Mouse (Mus musculus) yolk sac, embryonic 10.5 days (tissue): ENCODE data around the gene Asxl1.
"Not testable (repeated sequence)": the region's sequence is repeated elsewhere in the genome, so short reads cannot be mapped to it uniquely, and the experiment has no call there.

Source experiments
- DNase-seq: peaks from one replicate; pipeline ENCODE4 v3.0.0-alpha.2; 2017; ENCODE audit warnings: low spot score

The Asxl1 gene

DNA sequence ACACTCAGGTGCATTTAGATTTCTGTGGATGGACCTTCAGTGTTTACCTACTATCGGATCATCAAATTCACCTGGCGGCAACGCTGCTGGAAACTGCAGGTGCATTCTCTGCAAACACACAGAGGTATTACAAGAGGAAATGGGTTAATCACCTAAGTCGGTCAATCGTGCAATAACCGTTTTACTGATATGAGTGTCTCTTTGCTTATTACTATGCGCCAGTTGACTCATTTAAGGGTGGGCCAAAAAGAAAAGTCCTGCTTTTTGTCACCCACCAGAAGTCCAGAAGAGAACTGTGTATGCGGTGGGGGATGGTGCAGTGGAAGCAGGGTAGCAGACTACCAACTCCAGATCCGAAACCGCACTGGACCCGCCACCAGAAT, 567 bp upstream of the Asxl1 start:
- no peak for DNase-seq

GRCm38 (mm10) chr2:153346221-153347182, 873 bp downstream of the Asxl1 start:
- peak; percentile 91 for DNase-seq

- DNase-seq = peak; percentile 45
These were observed 1.7 kb downstream of the Asxl1 start for GRCm38 (mm10) chr2:153347183-153347781.

DNA sequence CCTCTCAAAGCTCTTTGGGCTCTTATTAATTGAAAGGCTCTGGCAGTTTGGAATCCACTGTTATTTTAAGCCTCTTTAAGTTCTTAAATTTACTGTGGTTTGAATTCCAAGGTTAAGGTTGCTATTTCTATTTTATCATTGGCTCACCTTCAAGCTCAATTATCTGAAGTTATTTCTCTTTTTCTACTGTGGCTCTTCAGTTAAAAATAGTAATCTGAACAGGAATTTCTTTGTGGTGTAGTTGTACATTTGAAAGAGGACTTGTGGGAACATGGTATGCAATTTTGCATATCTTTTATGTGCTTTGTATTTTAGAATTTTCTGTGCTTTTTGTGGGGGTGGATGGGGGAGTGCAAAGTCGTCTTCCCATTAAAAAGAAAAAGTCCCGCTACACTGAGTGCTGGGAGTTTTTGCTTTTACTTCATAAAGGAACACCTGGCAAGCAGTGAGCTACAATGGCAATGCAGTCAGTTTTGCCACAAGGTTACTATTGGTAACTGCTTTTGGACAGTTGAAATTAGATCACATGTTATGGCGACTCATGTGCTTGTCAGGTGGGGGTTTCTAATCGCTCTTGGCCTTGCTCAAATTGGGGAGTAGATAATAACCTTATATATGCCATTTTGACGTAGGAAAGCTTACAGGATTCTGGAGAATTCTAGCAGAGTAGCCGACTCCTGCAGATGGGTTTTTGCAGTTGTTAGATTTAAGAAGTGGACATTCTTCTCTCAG, 2.6 kb downstream of the Asxl1 start:
- DNase-seq = no peak

GRCm38 (mm10) chr2:153350552-153351181, 5.0 kb downstream of the Asxl1 start:
- peak; percentile 73 for DNase-seq

- DNase-seq = no peak
These were observed 9.0 kb downstream of the Asxl1 start for GRCm38 (mm10) chr2:153354648-153355047.

- DNase-seq = no peak
These were observed 11.2 kb downstream of the Asxl1 start for GRCm38 (mm10) chr2:153356784-153357183.

- no peak for DNase-seq
These were observed 15.6 kb downstream of the Asxl1 start for GRCm38 (mm10) chr2:153361101-153361710.

DNA sequence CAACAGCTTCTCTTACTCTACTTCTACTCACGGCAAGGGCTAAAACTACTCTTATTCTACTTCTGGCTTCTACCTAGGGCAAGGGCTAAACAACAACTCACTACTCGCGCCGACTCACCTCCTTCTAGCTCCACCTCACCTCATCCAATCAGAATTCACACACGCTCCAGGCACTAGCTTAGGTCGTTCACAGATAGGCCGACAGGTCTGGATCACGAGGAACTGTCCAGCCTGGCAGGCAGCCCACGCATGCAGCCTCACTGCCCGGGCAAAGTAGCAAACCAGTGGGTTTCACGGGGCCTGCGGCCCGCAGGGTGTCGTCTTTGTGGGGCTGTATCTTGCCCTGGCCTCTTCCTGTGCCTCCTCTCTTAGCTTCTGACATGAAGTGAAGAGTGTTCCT, 18.9 kb downstream of the Asxl1 start:
- not testable (repeated sequence) for DNase-seq

GRCm38 (mm10) chr2:153370871-153371270, 25.2 kb downstream of the Asxl1 start:
- no peak for DNase-seq

DNA sequence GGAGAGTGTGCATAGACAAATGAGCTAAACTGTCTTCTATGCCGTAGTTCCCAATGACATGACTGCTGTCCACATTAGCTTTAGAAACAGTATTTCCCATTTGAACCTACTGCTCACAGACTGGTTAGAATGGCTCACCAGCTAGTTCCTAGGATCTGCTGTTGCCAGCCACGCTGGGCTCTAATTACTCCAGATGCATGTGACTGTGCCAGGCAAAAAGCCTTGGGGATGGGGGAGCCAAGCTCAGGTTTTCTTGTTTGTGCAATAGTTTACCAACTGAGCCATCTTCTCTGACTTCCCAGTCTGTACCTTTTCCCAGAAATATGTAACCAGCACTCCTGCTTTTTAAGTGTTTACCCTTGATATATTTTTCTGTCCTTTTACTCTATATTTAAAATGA, 29.8 kb downstream of the Asxl1 start:
- no peak for DNase-seq

- no peak for DNase-seq
These were observed 34.9 kb downstream of the Asxl1 start for GRCm38 (mm10) chr2:153380479-153380878.

DNA sequence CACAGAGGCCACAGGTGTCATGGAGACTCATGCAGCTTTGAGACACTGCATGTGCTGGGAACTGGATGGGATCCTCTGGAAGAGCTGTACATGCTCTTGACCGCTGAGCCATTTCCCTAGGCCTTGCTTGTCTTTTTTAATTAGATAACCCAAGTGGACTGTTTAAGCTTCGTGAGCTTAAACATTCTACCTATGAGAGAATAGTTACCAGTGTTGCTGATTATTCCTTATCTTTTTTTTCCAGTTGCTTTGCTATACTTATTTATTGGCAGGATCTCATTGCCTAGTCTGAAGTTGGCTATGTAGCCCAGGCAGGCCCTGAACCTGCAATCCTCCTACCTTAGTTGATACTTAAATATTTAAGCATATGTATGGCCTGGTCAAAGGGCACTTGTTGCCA, 44.2 kb downstream of the Asxl1 start:
- no peak for DNase-seq

DNA sequence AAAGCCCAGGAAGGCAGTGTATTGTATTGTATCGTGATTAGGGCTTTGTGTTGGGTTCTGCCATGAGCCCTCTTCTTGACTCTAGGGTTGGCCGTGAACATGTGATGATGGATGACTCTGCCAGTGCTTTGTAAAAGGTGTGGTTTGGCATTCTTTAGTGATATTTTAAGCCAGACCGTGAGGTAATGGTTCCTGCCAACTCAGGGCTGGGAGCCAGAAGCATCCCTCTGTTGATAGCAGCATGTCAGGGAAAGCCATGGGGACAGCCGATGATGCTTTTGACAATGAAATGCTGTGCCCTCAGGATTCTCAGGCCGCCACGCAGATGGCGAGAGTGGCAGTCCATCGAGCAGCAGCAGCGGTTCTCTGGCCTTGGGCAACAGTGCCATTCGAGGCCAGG, 47.4 kb downstream of the Asxl1 start:
- DNase-seq = no peak

DNA sequence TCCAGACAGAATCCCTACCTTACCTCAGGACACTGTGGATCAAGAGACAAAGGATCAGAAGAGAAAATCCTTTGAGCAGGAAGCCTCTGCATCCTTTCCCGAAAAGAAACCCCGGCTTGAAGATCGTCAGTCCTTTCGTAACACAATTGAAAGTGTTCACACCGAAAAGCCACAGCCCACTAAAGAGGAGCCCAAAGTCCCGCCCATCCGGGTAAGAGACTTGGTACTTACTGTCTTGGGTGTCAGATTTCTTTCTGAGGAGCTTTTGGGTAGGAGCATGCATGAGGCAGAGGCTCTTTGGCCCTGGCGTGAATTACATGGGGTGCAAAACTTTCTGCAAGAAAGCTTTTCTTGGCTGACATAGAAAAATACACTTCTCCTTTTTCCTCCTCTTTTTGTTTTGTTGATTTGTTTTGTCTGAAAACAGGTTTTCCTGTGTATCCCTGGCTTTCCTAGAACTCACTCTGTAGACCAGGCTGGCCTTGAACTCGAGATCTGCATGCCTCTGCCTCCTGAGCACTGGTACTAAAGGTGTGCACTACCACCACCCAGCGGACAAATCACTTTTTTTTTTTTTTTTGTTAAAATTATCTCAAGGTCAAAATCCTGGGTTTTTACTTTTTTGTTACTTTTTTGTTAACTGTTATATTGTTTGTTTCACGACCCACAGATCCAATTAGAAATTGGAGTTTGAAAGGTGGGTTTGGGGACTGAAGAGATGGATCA, 52.3 kb downstream of the Asxl1 start:
- DNase-seq = no peak

DNA sequence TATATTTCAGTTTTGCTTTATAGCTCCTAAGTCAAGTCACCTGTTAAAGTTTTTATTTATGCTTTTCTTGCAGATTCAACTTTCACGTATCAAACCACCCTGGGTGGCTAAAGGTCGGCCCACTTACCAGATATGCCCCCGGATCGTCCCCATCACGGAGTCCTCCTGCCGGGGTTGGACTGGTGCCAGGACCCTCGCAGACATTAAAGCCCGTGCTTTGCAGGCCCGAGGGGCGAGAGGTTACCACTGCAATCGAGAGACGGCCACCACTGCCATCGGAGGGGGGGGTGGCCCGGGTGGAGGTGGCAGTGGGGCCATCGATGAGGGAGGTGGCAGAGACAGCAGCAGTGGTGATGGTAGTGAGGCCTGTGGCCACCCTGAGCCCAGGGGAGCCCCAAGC, 53.5 kb downstream of the Asxl1 start:
- no peak for DNase-seq

DNA sequence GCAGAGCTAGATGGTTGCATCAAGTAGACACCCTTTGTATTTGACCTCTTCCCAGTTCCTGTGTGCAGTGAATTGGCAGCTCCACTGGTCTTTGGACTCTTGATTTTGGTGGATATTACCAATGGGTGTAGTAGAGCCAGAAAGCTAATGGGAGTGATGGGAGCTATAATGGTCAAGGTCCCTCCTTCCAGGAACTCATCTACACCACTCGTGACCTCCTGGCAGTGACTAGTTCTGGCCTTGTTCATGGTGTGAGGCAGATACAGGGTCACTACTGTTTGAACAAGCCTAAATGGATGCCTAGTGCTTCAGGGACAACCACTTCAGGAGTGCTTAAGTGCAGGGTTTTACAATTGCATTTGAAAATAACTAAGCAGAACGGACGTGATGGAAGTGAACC, 58.4 kb downstream of the Asxl1 start:
- DNase-seq = no peak

GRCm38 (mm10) chr2:153404882-153405281, 59.3 kb downstream of the Asxl1 start:
- DNase-seq = no peak

DNA sequence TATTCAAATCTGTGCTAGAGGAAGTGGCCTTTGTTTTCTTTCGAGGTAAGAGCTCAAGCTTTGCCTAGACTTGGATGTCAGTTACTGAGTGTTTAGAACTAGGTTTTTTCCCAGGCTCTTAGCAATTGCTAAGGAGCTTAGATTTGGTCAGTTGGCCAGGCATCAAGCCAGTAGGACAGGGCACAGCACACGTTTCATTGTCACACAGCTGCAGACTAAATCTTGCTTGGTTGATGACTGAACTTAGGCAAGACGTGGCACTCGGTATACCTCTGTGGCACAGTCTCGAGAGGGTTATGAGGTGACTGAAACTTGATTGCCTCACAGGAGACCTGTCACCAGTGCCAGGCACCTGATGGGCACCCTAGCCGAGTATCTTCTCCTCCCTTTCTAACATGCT, 61.3 kb downstream of the Asxl1 start:
- DNase-seq = no peak

DNA sequence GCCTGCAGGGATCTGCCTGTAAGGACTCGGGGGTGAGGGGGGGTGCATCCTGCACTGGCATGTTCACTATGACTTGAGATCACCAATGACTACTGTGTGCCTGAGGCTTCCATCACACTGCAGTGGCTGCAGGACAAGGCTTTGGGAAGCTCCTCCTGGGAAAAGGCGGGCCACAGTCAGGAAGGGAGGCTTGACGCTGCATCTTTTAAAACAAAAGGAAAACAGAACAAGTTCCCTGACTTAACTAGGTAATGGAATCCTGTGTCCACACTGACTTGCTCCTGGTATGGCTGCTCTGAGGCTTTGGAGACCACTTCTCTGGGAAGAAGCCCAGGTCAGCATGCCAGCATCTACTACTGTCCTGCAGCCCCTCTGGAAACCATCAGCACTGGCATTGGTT, 63.3 kb downstream of the Asxl1 start:
- DNase-seq = no peak

DNA sequence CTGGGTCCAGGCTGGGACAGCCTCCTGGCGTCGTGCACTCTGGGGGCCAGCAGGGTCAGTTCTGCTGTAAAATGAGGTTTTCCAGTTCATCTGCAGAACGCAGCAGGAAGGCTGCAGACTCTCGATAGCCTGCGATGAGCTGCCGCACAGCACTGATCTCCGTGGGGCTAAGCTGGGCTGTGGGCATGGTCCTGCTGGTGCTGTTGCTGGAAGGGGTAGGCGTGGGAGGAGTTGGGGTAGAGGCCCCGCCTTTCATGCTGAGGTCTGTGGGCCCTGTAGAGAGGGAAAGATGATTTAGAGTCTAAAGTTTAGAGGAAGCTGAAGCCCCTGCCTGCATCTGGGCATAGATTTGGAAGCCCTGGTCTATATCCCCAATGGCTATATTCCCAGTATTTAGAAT, 65.9 kb downstream of the Asxl1 start:
- no peak for DNase-seq
